Mouse (Mus musculus): ENCODE measurements around the gene Ltbp3. TPM values are rescaled to one million over a fixed set of nuclear protein-coding genes. Genes with fewer than 3 reads are reported as not detected.
A peak's percentile ranks its signal among the peaks of the same experiment; 100 is the strongest.

Gene Ltbp3
- polyA plus RNA-seq, 1 experiment from 2014 or later = 52.3 TPM

DNA sequence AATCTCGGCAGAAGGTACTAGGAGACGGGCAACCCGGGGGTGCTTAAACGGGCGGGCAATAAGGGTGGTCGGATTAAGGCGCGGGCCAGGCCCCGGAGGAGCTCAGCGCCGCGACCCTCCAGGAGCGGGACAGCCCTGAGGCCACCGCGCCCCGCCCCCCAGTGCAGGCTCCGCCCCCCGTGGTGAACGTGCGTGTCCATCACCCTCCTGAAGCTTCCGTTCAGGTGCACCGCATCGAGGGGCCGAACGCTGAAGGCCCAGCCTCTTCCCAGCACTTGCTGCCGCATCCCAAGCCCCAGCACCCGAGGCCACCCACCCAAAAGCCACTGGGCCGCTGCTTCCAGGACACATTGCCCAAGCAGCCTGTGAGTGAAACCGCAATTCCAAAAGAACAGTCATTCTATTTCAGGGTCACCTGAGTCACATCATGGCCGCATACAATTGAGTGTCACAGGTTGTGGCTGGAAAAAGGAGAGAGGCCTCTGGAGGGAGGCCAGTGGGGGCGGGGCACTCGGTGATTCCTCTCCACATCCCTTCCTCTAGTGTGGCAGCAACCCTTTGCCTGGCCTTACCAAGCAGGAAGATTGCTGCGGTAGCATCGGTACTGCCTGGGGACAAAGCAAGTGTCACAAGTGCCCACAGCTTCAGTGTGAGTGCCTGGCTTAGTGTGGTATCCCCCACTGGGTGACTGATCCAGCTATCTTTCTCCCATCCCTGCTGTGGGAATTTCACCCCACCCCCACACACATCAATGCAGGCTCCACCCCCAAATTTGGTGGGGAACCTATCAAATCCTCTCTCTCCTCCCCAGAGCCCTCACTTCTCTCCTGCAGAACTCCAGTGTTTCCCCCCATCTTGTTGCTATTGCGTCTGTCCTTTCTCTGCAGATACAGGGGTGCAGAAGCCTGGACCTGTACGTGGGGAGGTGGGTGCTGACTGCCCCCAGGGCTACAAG, 5.3 kb downstream of the Ltbp3 start:
- H3K27me3 ChIP-seq (ENCODE audit: control insufficient read depth, insufficient read depth, low read depth, low read length) = peaks cover 13% of the 10 kb centered on the region
- H3K4me3 ChIP-seq (ENCODE audit: low read length) = peak overlapping the region; percentile 19
- no peaks in the 10 kb centered on the region for H3K9me3 ChIP-seq (ENCODE audit: control insufficient read depth, low read length)
- WGBS = 13% methylated on average over 34 of the region's 36 CpGs
- peaks cover 24% of the 10 kb centered on the region for H3K4me1 ChIP-seq (replicated peaks; ENCODE audit: control insufficient read depth, insufficient read depth, low read length)
- no peak for ATAC-seq (ENCODE audit: low read depth)
- peak overlapping the region; percentile 44 for H3K9ac ChIP-seq (ENCODE audit: low read length)
- peak overlapping the region; percentile 47 for H3K4me2 ChIP-seq (ENCODE audit: low read depth, low read length)
- peaks cover 5% of the 10 kb centered on the region; the same call in 1 of the 2 replicates for H3K36me3 ChIP-seq (ENCODE audit: control insufficient read depth, insufficient read depth, low read length)
- no peak overlapping the region for H3K27ac ChIP-seq (ENCODE audit: low read length)

DNA sequence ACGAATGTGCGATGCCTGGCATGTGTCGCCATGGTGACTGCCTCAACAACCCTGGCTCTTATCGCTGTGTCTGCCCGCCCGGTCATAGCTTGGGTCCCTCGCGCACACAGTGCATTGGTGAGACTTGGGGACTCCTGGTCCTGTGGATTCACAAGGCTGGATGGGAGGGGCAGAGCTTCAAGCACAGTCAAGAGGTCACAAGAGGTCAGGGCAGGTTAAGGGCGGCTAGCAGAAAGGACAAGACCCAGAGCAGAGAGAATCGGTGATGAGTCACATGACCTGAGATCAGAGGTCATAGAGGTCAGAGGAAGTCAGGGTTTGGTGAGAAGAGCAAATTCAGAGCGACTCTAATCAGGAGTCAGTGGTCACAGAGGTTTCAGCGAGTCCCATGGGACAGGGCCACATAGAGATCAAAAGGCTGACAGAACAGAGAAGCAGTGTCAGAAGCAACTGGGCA, 6.2 kb downstream of the Ltbp3 start:
- H3K36me3 ChIP-seq (ENCODE audit: control insufficient read depth, insufficient read depth, low read length) = peaks cover 5% of the 10 kb centered on the region; the same call in 1 of the 2 replicates
- 37% methylated on average over 12 of the region's 12 CpGs for WGBS
- no peaks in the 10 kb centered on the region for H3K9me3 ChIP-seq (ENCODE audit: control insufficient read depth, low read length)
- H3K9ac ChIP-seq (ENCODE audit: low read length) = no peak overlapping the region
- no peak overlapping the region for H3K4me2 ChIP-seq (ENCODE audit: low read depth, low read length)
- H3K4me3 ChIP-seq (ENCODE audit: low read length) = no peak overlapping the region
- peaks cover 21% of the 10 kb centered on the region for H3K4me1 ChIP-seq (replicated peaks; ENCODE audit: control insufficient read depth, insufficient read depth, low read length)
- ATAC-seq (ENCODE audit: low read depth) = no peak
- H3K27me3 ChIP-seq (ENCODE audit: control insufficient read depth, insufficient read depth, low read depth, low read length) = peaks cover 14% of the 10 kb centered on the region
- H3K27ac ChIP-seq (ENCODE audit: low read length) = no peak overlapping the region

DNA sequence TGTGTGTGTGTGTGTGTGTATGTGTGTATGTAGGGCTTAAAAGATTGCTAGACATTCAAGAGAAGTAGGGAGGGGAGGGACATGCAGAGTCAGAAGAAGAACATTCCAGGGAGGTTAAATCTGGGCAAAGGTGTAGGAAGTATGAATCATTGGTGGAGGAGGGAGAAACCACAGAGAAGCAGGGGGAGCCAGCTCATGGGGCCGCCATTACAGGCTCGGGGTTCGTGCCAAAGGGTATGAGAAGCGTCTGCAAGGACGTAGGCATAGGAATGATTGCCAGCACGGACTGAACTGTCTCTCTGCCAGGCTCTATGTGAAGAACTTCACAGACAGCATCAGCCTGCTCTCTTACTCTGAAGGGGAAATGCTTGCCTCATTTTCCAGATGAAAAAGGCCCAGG, 8.8 kb downstream of the Ltbp3 start:
- Histone ChIP-seq H3K27ac (ENCODE audit: low read length) (no peak overlapping the region), H3K27me3 (ENCODE audit: control insufficient read depth, insufficient read depth, low read depth, low read length) (peaks cover 14% of the 10 kb centered on the region), H3K4me3 (ENCODE audit: low read length) (no peak overlapping the region), H3K9ac (ENCODE audit: low read length) (no peak overlapping the region), H3K36me3 (ENCODE audit: control insufficient read depth, insufficient read depth, low read length) (peaks cover 12% of the 10 kb centered on the region), H3K9me3 (ENCODE audit: control insufficient read depth, low read length) (no peaks in the 10 kb centered on the region), H3K4me2 (ENCODE audit: low read depth, low read length) (no peak overlapping the region), H3K4me1 (replicated peaks; ENCODE audit: control insufficient read depth, insufficient read depth, low read length) (peaks cover 9% of the 10 kb centered on the region)
- no peak for ATAC-seq (ENCODE audit: low read depth)
- 69% methylated on average over 6 of the region's 6 CpGs for WGBS

DNA sequence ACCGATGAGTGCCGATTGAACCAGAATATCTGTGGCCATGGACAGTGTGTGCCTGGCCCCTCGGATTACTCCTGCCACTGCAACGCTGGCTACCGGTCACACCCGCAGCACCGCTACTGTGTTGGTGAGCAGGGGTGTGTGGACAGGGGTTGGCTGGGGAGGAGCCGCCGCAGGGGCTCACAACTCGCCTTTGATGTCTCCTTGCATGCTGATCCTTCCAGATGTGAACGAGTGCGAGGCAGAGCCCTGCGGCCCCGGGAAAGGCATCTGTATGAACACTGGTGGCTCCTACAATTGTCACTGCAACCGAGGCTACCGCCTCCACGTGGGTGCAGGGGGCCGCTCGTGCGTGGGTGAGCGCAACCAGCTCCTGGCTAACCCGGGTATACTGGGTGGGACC, 10.2 kb downstream of the Ltbp3 start:
- Histone ChIP-seq H3K4me3 (ENCODE audit: low read length) (no peak overlapping the region), H3K9ac (ENCODE audit: low read length) (no peak overlapping the region), H3K27me3 (ENCODE audit: control insufficient read depth, insufficient read depth, low read depth, low read length) (peaks cover 14% of the 10 kb centered on the region), H3K27ac (ENCODE audit: low read length) (no peak overlapping the region), H3K9me3 (ENCODE audit: control insufficient read depth, low read length) (no peaks in the 10 kb centered on the region), H3K36me3 (ENCODE audit: control insufficient read depth, insufficient read depth, low read length) (peaks cover 12% of the 10 kb centered on the region), H3K4me2 (ENCODE audit: low read depth, low read length) (no peak overlapping the region), H3K4me1 (replicated peaks; ENCODE audit: control insufficient read depth, insufficient read depth, low read length) (peaks cover 2% of the 10 kb centered on the region)
- no peak for ATAC-seq (ENCODE audit: low read depth)
- WGBS = 25% methylated on average over 22 of the region's 22 CpGs

DNA sequence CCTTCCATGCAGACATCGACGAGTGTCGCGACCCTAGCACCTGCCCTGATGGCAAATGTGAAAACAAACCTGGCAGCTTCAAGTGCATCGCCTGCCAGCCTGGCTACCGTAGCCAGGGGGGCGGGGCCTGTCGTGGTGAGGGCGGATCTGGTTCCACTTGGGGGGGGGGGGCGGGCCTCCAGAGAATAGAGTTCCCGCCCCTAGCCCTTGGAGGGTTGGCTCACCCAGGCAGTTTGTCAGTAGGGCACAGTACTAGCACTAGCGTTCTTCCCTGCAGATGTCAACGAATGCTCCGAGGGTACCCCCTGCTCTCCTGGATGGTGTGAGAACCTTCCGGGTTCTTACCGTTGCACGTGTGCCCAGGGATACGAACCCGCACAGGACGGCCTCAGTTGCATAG, 11.0 kb downstream of the Ltbp3 start:
- Histone ChIP-seq H3K36me3 (ENCODE audit: control insufficient read depth, insufficient read depth, low read length) (peaks cover 10% of the 10 kb centered on the region), H3K27ac (ENCODE audit: low read length) (no peak overlapping the region), H3K27me3 (ENCODE audit: control insufficient read depth, insufficient read depth, low read depth, low read length) (peaks cover 14% of the 10 kb centered on the region), H3K9ac (ENCODE audit: low read length) (no peak overlapping the region), H3K4me3 (ENCODE audit: low read length) (no peak overlapping the region), H3K9me3 (ENCODE audit: control insufficient read depth, low read length) (no peaks in the 10 kb centered on the region), H3K4me2 (ENCODE audit: low read depth, low read length) (no peak overlapping the region), H3K4me1 (replicated peaks; ENCODE audit: control insufficient read depth, insufficient read depth, low read length) (peaks cover 5% of the 10 kb centered on the region)
- ATAC-seq (ENCODE audit: low read depth) = peak; percentile 49; the same call in 1 of the 2 replicates
- WGBS = 18% methylated on average over 20 of the region's 20 CpGs

DNA sequence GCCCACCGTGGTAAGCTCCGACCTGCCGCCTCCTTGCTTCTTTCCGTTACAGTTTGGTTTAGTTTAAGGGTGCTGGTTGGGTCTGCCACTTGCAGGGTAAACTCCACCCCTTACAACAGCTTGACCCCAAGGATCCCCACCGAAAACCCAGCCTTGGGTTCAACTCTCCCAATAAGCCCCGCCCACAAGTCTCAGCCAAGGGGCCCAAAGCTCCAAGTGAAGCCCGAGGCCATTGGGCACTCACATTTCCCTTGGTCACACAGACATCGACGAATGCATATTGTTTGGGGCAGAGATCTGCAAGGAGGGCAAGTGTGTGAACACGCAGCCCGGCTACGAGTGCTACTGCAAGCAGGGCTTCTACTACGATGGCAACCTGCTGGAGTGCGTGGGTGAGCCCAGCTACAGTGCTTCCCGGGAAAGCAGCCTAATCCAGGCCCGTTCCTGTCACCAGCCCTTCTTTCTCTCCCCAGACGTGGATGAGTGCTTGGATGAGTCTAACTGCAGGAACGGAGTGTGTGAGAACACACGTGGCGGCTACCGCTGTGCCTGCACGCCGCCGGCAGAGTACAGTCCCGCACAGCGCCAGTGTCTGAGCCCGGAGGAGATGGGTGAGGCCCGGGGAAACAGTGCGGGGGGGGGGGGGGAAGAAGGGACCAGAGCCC, 15.7 kb downstream of the Ltbp3 start:
- WGBS = 26% methylated on average over 27 of the region's 29 CpGs
- peak; percentile 59 for ATAC-seq (ENCODE audit: low read depth)
- H3K4me3 ChIP-seq (ENCODE audit: low read length) = peak overlapping the region; percentile 10; the same call in 1 of the 2 replicates
- peaks cover 45% of the 10 kb centered on the region for H3K36me3 ChIP-seq (ENCODE audit: control insufficient read depth, insufficient read depth, low read length)
- peaks cover 5% of the 10 kb centered on the region; the same call in 1 of the 2 replicates for H3K27me3 ChIP-seq (ENCODE audit: control insufficient read depth, insufficient read depth, low read depth, low read length)
- H3K9ac ChIP-seq (ENCODE audit: low read length) = peak overlapping the region; percentile 26; the same call in 1 of the 2 replicates
- no peaks in the 10 kb centered on the region for H3K9me3 ChIP-seq (ENCODE audit: control insufficient read depth, low read length)
- H3K27ac ChIP-seq (ENCODE audit: low read length) = no peak overlapping the region
- H3K4me1 ChIP-seq (replicated peaks; ENCODE audit: control insufficient read depth, insufficient read depth, low read length) = peaks cover 7% of the 10 kb centered on the region
- peak overlapping the region; percentile 8; the same call in 1 of the 2 replicates for H3K4me2 ChIP-seq (ENCODE audit: low read depth, low read length)

DNA sequence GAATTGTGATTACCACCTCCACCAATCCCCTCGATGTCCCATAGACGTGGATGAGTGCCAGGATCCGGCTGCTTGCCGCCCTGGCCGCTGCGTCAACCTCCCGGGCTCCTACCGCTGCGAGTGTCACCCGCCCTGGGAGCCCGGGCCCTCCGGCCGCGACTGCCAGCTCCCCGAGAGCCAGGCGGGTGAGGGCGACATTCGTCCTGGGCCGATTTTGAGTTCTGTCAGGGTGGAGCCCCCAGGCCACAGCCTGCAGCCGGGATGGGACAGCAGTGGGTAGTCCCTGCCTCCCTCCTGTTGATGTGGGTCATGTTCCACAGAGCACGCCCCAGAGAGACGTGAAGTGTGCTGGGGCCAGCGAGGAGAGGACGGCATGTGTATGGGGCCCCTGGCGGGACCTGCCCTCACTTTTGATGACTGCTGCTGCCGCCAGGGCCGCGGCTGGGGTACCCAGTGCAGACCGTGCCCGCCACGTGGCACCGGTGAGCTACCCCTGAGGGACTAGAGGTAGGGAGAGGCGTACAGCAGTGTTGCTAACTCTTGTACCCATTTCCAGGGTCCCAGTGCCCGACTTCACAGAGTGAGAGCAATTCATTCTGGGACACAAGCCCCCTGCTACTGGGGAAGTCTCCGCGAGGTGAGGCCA, 16.4 kb downstream of the Ltbp3 start:
- Histone ChIP-seq H3K4me3 (ENCODE audit: low read length) (peak overlapping the region; percentile 10; the same call in 1 of the 2 replicates), H3K9ac (ENCODE audit: low read length) (peak overlapping the region; percentile 47; the same call in 1 of the 2 replicates), H3K27me3 (ENCODE audit: control insufficient read depth, insufficient read depth, low read depth, low read length) (peaks cover 5% of the 10 kb centered on the region; the same call in 1 of the 2 replicates), H3K9me3 (ENCODE audit: control insufficient read depth, low read length) (no peaks in the 10 kb centered on the region), H3K4me1 (replicated peaks; ENCODE audit: control insufficient read depth, insufficient read depth, low read length) (peaks cover 7% of the 10 kb centered on the region), H3K27ac (ENCODE audit: low read length) (no peak overlapping the region), H3K36me3 (ENCODE audit: control insufficient read depth, insufficient read depth, low read length) (peaks cover 46% of the 10 kb centered on the region), H3K4me2 (ENCODE audit: low read depth, low read length) (peak overlapping the region; percentile 8; the same call in 1 of the 2 replicates)
- 25% methylated on average over 35 of the region's 36 CpGs for whole genome bisulfite sequencing
- ATAC-seq (ENCODE audit: low read depth) = peak; percentile 44

DNA sequence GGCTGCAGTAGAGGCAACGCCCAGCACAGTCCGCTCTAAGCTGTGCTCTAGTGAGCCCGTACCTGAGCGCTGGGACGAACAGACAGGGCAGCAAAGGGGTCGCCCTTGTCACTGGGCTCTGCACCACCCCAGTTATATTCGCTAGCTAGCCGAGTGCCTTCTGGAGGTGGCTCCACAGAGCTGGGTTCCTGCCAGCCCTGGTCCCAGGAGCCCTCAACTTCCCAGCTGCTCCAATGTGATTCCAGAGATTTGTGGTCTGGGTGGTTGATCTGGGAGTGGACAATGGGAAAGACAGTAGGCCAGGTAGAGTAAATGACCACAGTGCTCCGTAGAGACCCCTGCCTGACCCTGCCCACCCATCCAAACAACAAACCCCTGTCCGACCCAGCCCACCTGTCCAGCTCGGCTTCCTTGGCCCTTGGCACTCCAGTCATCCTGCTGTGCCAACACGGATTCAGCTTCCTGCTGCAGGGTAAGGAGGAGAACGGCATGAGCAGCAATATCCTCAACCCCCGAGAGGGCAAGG, 18.2 kb downstream of the Ltbp3 start:
- ATAC-seq (ENCODE audit: low read depth) = no peak
- H3K36me3 ChIP-seq (ENCODE audit: control insufficient read depth, insufficient read depth, low read length) = peaks cover 43% of the 10 kb centered on the region
- no peak overlapping the region for H3K4me2 ChIP-seq (ENCODE audit: low read depth, low read length)
- peaks cover 5% of the 10 kb centered on the region; the same call in 1 of the 2 replicates for H3K27me3 ChIP-seq (ENCODE audit: control insufficient read depth, insufficient read depth, low read depth, low read length)
- 88% methylated on average over 14 of the region's 14 CpGs for WGBS
- H3K4me3 ChIP-seq (ENCODE audit: low read length) = no peak overlapping the region
- H3K9ac ChIP-seq (ENCODE audit: low read length) = no peak overlapping the region
- no peaks in the 10 kb centered on the region for H3K9me3 ChIP-seq (ENCODE audit: control insufficient read depth, low read length)
- H3K4me1 ChIP-seq (replicated peaks; ENCODE audit: control insufficient read depth, insufficient read depth, low read length) = peaks cover 7% of the 10 kb centered on the region
- H3K27ac ChIP-seq (ENCODE audit: low read length) = no peak overlapping the region
